Mouse (Mus musculus) layer of hippocampus, adult 9-10 months (tissue): ENCODE data around the gene Olfr906.

Experiments
- DNase-seq: peaks from one replicate; pipeline ENCODE4 v3.0.0; 2022; ENCODE audit warnings: low spot score

Olfr906 gene

DNA sequence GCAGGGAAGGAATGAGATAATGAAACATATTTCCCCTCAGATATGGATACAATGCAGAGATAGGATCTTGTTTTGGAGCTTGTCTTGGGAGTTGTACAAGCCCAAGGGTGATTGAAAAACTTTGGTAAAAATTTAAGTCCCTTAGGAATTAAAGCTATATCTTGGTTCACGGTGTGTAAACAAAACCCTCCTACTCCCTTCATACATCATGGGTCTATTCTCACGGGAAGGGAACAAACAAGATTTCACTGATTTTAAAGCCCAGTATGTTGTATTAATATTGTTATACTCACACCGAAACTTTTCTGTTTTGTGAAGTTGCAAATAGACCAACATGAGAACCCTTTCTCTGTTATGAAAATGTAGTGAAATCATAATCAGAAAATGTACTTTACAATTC, at the start of gene Olfr906:
Gene Olfr906, plus strand, starts transcription at position 301 of the 400 bp plus-strand sequence.
- no peak for DNase-seq

DNA sequence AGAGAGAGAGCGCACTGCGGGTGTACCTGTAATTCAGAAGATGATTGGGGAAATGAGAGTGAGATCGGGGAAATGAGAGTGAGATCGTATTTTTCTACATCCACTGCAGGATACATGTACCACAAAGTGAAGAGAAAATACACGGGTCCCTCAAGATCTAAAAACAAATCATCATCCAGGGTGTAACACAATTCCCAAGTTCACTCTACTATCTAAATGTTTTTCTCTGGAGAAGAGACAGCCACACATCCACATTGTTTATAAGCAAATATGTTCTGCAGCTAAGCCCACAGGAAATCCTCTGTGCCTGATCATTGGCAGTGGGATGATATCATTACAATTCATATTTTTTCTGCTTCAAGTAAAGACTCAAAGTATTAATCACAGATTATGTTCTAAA, 39.5 kb upstream of the Olfr906 start, which contains the start of gene Olfr902:
Gene Olfr902, plus strand, starts transcription at position 301 of the 400 bp plus-strand sequence.
- DNase-seq: no peak

DNA sequence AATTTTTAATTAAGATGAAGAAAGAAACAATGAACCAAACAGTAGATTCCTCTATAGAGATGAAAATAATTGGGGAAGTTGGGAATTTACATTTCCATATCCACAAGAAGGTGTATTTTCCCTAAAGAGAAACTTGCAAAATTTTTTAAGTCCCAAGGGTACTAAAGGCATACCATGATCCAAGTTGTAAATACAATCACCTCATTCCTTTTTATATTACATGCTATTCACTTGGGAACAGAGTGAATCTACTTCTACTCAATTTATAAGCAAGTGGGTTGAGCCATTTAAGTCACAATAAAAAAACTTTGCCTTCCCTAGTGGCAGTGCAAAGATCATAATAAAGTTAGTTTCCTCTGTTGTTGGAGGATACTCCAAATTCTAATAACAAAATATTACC, 24.0 kb upstream of the Olfr906 start, which contains the start of gene Olfr904:
Gene Olfr904, plus strand, starts transcription at position 301 of the 400 bp plus-strand sequence.
- DNase-seq: no peak

DNA sequence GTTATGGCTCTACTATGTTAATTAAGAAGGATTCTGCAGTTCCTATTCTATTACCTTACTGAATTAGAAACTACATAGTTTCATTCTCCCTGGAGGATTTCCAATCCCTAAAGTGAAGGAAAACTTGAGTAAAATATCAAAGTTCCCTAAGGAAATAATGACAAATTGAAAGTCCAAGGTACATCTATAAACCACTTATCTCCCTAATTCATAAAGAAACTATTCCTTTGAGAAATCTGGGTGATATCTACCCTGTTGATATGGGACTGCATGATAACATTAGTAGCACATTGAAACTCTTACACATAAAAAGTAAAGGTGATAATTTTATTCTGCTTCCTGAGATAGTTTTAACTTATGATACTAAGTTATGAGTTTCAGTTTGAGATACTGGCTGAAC, 16.1 kb upstream of the Olfr906 start, which contains the start of gene Olfr905:
Gene Olfr905, plus strand, starts transcription at position 301 of the 400 bp plus-strand sequence.
- no peak for DNase-seq

- no peak for DNase-seq
These were observed 8.6 kb downstream of the Olfr906 start, which contains the start of gene Olfr907 for GRCm38 (mm10) chr9:38495501-38495900. Olfr907 (plus strand) TSS chr9:38495801.

- DNase-seq: no peak
These were observed 25.5 kb downstream of the Olfr906 start for GRCm38 (mm10) chr9:38512353-38512752.

DNA sequence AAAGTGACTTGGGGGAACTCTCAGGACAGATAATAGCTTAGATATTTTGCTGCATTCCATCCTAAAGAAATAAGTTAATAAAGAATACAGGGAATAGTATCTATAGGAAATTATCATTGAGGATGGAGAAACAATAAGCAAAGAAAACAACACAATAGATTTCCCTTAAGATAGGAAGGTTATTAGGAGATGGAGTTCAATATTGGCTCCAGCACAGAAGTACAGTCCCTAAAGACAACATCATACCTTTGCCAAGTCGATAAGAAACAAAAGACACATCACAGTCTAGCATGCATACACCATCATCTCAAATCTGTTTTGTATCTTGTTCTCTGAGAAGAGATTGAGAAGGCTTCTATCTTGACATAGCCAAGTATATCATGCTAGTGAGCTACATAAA, 34.4 kb downstream of the Olfr906 start, which contains the start of gene Olfr911-ps1:
Gene Olfr911-ps1, plus strand, starts transcription at position 301 of the 400 bp plus-strand sequence.
- no peak for DNase-seq

DNA sequence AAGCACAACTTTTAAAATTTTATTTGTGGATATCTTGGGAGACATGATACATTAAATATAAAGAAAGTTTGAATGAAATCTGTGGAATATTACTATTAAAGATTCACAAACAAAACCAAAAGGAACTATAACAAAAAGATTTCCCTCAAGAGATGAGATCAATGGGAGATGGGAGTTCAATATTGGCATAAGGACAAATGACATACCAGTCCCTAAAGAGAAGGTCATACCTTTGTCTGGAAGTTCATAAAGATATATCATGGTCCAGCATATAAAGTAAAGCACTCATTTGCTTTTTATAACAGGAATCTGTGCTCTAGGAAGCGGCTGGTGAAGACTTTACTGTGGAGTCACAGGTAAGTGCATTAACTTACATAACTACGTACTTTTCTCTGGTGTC, 50.7 kb downstream of the Olfr906 start, which contains the start of gene Olfr910:
Gene Olfr910, plus strand, starts transcription at position 301 of the 400 bp plus-strand sequence.
- no peak for DNase-seq
